Mouse (Mus musculus): ENCODE measurements around the gene Cybrd1.

DNA sequence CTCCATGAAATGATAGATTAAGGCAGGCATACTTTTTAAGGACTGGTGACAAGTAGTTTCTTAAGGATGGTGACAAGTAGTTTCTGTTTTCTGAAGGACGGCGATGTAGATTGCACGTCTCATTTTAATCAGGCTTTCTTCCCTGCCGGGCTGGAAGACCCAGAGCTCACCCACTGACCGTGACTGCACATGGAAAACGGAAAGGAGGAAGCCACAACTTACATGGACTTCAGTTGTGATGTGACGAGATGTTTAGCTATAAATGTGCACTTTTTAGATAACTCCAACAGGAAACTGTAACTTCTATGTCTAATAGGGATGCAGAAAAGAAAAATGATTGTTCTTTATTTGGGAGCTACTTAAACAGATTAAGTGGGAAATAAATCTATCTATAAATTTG is 24.7 kb downstream of the Cybrd1 start:
- TF ChIP-seq CTCF (IDR thresholded peaks at IDR 0.05; ENCODE audit: low read depth), result no peak
- no peak for TF ChIP-seq EP300 (optimal IDR thresholded peaks at IDR 0.05)

Data from stomach, postnatal 0 days (tissue).